Mouse (Mus musculus): ENCODE results near the gene Hacd2. TPM values are rescaled to one million over a fixed set of nuclear protein-coding genes. Genes with fewer than 3 reads are reported as not detected.

Hacd2 gene
- total and polyA plus RNA-seq, 3 experiments, result 4.7 to 178 (median 54.5) TPM

- DNase-seq (ENCODE audit: low spot score), result peak; percentile 12
- peaks cover 39% of the 10 kb centered on the region for H3K4me1 ChIP-seq (ENCODE audit: insufficient read depth, low read depth, low read length)
- TF ChIP-seq POLR2AphosphoS5 (IDR thresholded peaks at IDR 0.05; ENCODE audit: insufficient replicate concordance, low read depth, low read length), result no peak
- TF ChIP-seq GATA1 (IDR thresholded peaks at IDR 0.05; ENCODE audit: borderline replicate concordance, low read length), result no peak
- no peak for TF ChIP-seq CTCF (IDR thresholded peaks at IDR 0.05; ENCODE audit: low read depth, low read length)
- TF ChIP-seq GATA2 (IDR thresholded peaks at IDR 0.05; ENCODE audit: borderline replicate concordance, low read depth, low read length), result no peak
- no peak for TF ChIP-seq TAL1 (conservative IDR thresholded peaks at IDR 0.05; ENCODE audit: low read depth, low read length)
- peak; percentile 28; the same call in 1 of the 2 replicates for ATAC-seq (ENCODE audit: extremely low read depth, insufficient number of reproducible peaks, low FRiP score, poor library complexity, severe bottlenecking)
- no peaks in the 10 kb centered on the region for H3K9me3 ChIP-seq (replicated peaks)
- peaks cover 72% of the 10 kb centered on the region for H3K36me3 ChIP-seq (replicated peaks)
- no peak overlapping the region for H3K4me3 ChIP-seq (ENCODE audit: low read depth, low read length)
- no peaks in the 10 kb centered on the region for H3K27me3 ChIP-seq (ENCODE audit: insufficient read depth, low read length)
Observed at GRCm38 (mm10) chr16:35054432-35055193, 32.4 kb downstream of the Hacd2 start.

DNA sequence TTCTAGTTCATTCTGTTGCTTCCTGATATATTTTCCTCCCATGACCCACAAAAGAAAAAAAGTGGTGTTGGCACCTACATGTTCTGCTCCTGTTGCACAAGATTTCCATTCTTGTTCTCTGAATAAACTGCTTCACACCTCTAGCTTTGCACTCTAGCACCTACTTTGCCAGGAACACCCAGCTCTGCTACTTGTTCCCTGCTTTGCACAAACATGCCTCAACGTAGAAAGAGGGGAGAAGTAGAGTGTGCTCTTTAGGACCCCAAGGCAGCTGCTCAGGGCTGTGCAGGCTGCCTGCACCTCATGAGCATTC, 32.9 kb downstream of the Hacd2 start:
- TF ChIP-seq GATA1 (IDR thresholded peaks at IDR 0.05; ENCODE audit: borderline replicate concordance, low read length) (no peak), POLR2AphosphoS5 (IDR thresholded peaks at IDR 0.05; ENCODE audit: insufficient replicate concordance, low read depth, low read length) (no peak), GATA2 (IDR thresholded peaks at IDR 0.05; ENCODE audit: borderline replicate concordance, low read depth, low read length) (no peak), CTCF (IDR thresholded peaks at IDR 0.05; ENCODE audit: low read depth, low read length) (no peak), TAL1 (conservative IDR thresholded peaks at IDR 0.05; ENCODE audit: low read depth, low read length) (no peak)
- DNase-seq (ENCODE audit: low spot score), result no peak
- no peak overlapping the region for H3K4me3 ChIP-seq (ENCODE audit: low read depth, low read length)
- peaks cover 39% of the 10 kb centered on the region for H3K4me1 ChIP-seq (ENCODE audit: insufficient read depth, low read depth, low read length)
- peaks cover 67% of the 10 kb centered on the region for H3K36me3 ChIP-seq (replicated peaks)
- no peak for ATAC-seq (ENCODE audit: extremely low read depth, insufficient number of reproducible peaks, low FRiP score, poor library complexity, severe bottlenecking)
- no peaks in the 10 kb centered on the region for H3K27me3 ChIP-seq (ENCODE audit: insufficient read depth, low read length)
- H3K9me3 ChIP-seq (replicated peaks), result no peaks in the 10 kb centered on the region

DNA sequence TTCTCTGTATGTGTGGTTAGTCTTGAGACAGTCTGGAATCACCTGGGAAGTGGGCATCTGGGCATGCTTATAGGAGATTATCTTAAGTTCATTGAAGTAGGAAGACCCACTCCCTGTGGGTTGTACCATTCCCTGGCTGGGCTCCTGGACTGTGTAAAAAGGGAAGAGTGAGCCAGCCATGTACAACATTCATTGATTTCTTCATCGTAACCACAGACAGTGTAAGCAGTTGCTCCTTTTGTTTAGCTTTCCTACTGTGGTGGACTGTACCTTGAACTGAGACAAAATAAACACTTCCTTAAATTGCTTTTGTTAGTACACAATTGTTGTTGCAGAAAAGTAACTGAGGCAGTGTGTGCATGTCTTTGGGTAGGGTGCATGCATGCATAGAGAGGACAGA, 33.6 kb downstream of the Hacd2 start:
- no peaks in the 10 kb centered on the region for H3K27me3 ChIP-seq (ENCODE audit: insufficient read depth, low read length)
- no peak for TF ChIP-seq TAL1 (conservative IDR thresholded peaks at IDR 0.05; ENCODE audit: low read depth, low read length)
- TF ChIP-seq POLR2AphosphoS5 (IDR thresholded peaks at IDR 0.05; ENCODE audit: insufficient replicate concordance, low read depth, low read length), result no peak
- TF ChIP-seq GATA1 (IDR thresholded peaks at IDR 0.05; ENCODE audit: borderline replicate concordance, low read length), result no peak
- no peak for TF ChIP-seq CTCF (IDR thresholded peaks at IDR 0.05; ENCODE audit: low read depth, low read length)
- no peak for TF ChIP-seq GATA2 (IDR thresholded peaks at IDR 0.05; ENCODE audit: borderline replicate concordance, low read depth, low read length)
- DNase-seq (ENCODE audit: low spot score) (no peak), ATAC-seq (ENCODE audit: extremely low read depth, insufficient number of reproducible peaks, low FRiP score, poor library complexity, severe bottlenecking) (no peak)
- peaks cover 65% of the 10 kb centered on the region for H3K36me3 ChIP-seq (replicated peaks)
- no peaks in the 10 kb centered on the region for H3K9me3 ChIP-seq (replicated peaks)
- no peak overlapping the region for H3K4me3 ChIP-seq (ENCODE audit: low read depth, low read length)
- H3K4me1 ChIP-seq (ENCODE audit: insufficient read depth, low read depth, low read length), result peaks cover 39% of the 10 kb centered on the region

- DNase-seq (ENCODE audit: low spot score), result peak; percentile 18
- Histone ChIP-seq H3K4me3 (ENCODE audit: low read depth, low read length) (no peak overlapping the region), H3K27me3 (ENCODE audit: insufficient read depth, low read length) (no peaks in the 10 kb centered on the region), H3K4me1 (ENCODE audit: insufficient read depth, low read depth, low read length) (peaks cover 37% of the 10 kb centered on the region), H3K9me3 (replicated peaks) (no peaks in the 10 kb centered on the region), H3K36me3 (replicated peaks) (peaks cover 65% of the 10 kb centered on the region)
- ATAC-seq (ENCODE audit: extremely low read depth, insufficient number of reproducible peaks, low FRiP score, poor library complexity, severe bottlenecking), result no peak; the same call in 1 of the 2 replicates
- TF ChIP-seq GATA1 (IDR thresholded peaks at IDR 0.05; ENCODE audit: borderline replicate concordance, low read length) (no peak), GATA2 (IDR thresholded peaks at IDR 0.05; ENCODE audit: borderline replicate concordance, low read depth, low read length) (no peak), POLR2AphosphoS5 (IDR thresholded peaks at IDR 0.05; ENCODE audit: insufficient replicate concordance, low read depth, low read length) (no peak), CTCF (IDR thresholded peaks at IDR 0.05; ENCODE audit: low read depth, low read length) (no peak), TAL1 (conservative IDR thresholded peaks at IDR 0.05; ENCODE audit: low read depth, low read length) (no peak)
Observed at GRCm38 (mm10) chr16:35056306-35056705, 34.1 kb downstream of the Hacd2 start.

- no peak for TF ChIP-seq TAL1 (conservative IDR thresholded peaks at IDR 0.05; ENCODE audit: low read depth, low read length)
- TF ChIP-seq GATA2 (IDR thresholded peaks at IDR 0.05; ENCODE audit: borderline replicate concordance, low read depth, low read length), result no peak
- ATAC-seq (ENCODE audit: extremely low read depth, insufficient number of reproducible peaks, low FRiP score, poor library complexity, severe bottlenecking) (no peak), DNase-seq (ENCODE audit: low spot score) (no peak)
- Histone ChIP-seq H3K27me3 (ENCODE audit: insufficient read depth, low read length) (no peaks in the 10 kb centered on the region), H3K36me3 (replicated peaks) (peaks cover 63% of the 10 kb centered on the region), H3K9me3 (replicated peaks) (no peaks in the 10 kb centered on the region), H3K4me1 (ENCODE audit: insufficient read depth, low read depth, low read length) (peaks cover 37% of the 10 kb centered on the region), H3K4me3 (ENCODE audit: low read depth, low read length) (no peak overlapping the region)
Observed at GRCm38 (mm10) chr16:35056786-35057185, 34.6 kb downstream of the Hacd2 start.

DNA sequence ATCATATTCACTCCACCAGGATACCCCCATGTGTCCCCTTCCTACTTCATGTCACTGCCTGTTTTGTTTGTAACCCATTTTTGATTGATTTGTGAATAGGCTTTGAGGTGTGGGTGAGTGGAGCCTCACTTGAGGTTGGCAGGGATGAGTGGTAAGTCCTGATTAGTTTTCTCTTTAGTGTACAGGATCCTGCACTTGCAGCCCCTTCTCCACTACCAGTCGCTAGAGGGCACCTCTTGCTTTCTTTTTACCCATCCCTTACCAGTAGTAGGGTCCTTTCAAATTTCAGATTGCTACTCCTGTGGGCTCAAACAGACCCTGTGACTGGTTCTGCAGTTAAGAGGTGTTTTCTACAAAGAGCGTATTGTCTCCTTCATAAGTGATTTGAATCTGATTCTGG, 38.8 kb downstream of the Hacd2 start:
- Histone ChIP-seq H3K4me1 (ENCODE audit: insufficient read depth, low read depth, low read length) (peaks cover 3% of the 10 kb centered on the region), H3K9me3 (replicated peaks) (no peaks in the 10 kb centered on the region), H3K27me3 (ENCODE audit: insufficient read depth, low read length) (no peaks in the 10 kb centered on the region), H3K4me3 (ENCODE audit: low read depth, low read length) (no peak overlapping the region), H3K36me3 (replicated peaks) (peaks cover 65% of the 10 kb centered on the region)
- ATAC-seq (ENCODE audit: extremely low read depth, insufficient number of reproducible peaks, low FRiP score, poor library complexity, severe bottlenecking) (no peak), DNase-seq (ENCODE audit: low spot score) (no peak)
- TF ChIP-seq GATA1 (IDR thresholded peaks at IDR 0.05; ENCODE audit: borderline replicate concordance, low read length), result no peak
- no peak for TF ChIP-seq POLR2AphosphoS5 (IDR thresholded peaks at IDR 0.05; ENCODE audit: insufficient replicate concordance, low read depth, low read length)
- no peak for TF ChIP-seq TAL1 (conservative IDR thresholded peaks at IDR 0.05; ENCODE audit: low read depth, low read length)
- TF ChIP-seq CTCF (IDR thresholded peaks at IDR 0.05; ENCODE audit: low read depth, low read length), result no peak

All from G1E (cell line).